Mouse (Mus musculus) bone marrow macrophage, adult 2 months (primary cell): ENCODE measurements around the gene Cyp2r1.

Experiments
- CTCF ChIP-seq: IDR thresholded peaks from 2 replicates; pipeline ENCODE4 v1.5.1; 2012; ENCODE audit warnings: low read depth, mild to moderate bottlenecking, low read length, moderate library complexity
- POLR2A ChIP-seq: IDR thresholded peaks from 2 replicates; pipeline ENCODE4 v1.6.1; 2012; ENCODE audit warnings: mild to moderate bottlenecking, low read depth, low read length, borderline replicate concordance

GRCm38 (mm10) chr7:114582441-114582840 lies 19.7 kb upstream of the Cyp2r1 start:
- TF ChIP-seq CTCF (no peak), POLR2A (no peak)
